Mouse (Mus musculus): ENCODE results near the gene Hoxd1.

- TF ChIP-seq EP300 (IDR thresholded peaks at IDR 0.05; ENCODE audit: insufficient read depth, low read depth, low read length) (no peak), POLR2A (IDR thresholded peaks at IDR 0.05; ENCODE audit: insufficient read depth, low read length) (no peak)
These were observed 42.4 kb upstream of the Hoxd1 start for GRCm38 (mm10) chr2:74720384-74720783.

Data from ES-Bruce4 (cell line).